Mouse (Mus musculus) liver, postnatal 0 days (tissue): ENCODE data around the gene Cnnm3. TPM values are rescaled to one million over a fixed set of nuclear protein-coding genes. Genes with fewer than 3 reads are reported as not detected.

ENCODE experiments used
- ATAC-seq: fragments of 200-750 bp; cut with Nextera tagmentation; 2 replicates; pipeline ENCODE4 v1.8.0; 2017; ENCODE audit warnings: mild to moderate bottlenecking, moderate library complexity
- DNase-seq: peaks from one replicate; pipeline ENCODE4 v3.0.0-alpha.2; 2016
- H3K27ac ChIP-seq: fragments of 300-500 bp; sonication (generic); 2 replicates; pipeline ENCODE4 v1.5.1; 2014; ENCODE audit warnings: antibody characterized with exemption, moderate library complexity, mild to moderate bottlenecking, low read depth
- H3K27me3 ChIP-seq: fragments of 300-500 bp; sonication (generic); 2 replicates; pipeline ENCODE4 v1.6.1; 2014; ENCODE audit warnings: low read length, control low read depth, mixed read lengths; ENCODE audit not compliant: insufficient read depth
- H3K36me3 ChIP-seq: fragments of 300-500 bp; sonication (generic); replicated peaks from 2 replicates; pipeline ENCODE4 v1.6.1; 2014; ENCODE audit warnings: mild to moderate bottlenecking, control low read depth, low read length, moderate library complexity, mixed read lengths; ENCODE audit not compliant: insufficient read depth
- H3K4me1 ChIP-seq: fragments of 300-500 bp; sonication (generic); 2 replicates; pipeline ENCODE4 v1.6.1; 2014; ENCODE audit warnings: antibody characterized with exemption, mild to moderate bottlenecking, control low read depth; ENCODE audit not compliant: insufficient read depth
- H3K4me2 ChIP-seq: fragments of 300-500 bp; sonication (generic); 2 replicates; pipeline ENCODE4 v1.6.1; 2014; ENCODE audit warnings: low read depth, mild to moderate bottlenecking, low read length, moderate library complexity, mixed read lengths
- H3K4me3 ChIP-seq: fragments of 300-500 bp; sonication (generic); 2 replicates; pipeline ENCODE4 v1.5.1; 2014; ENCODE audit warnings: low read depth, low read length
- H3K9ac ChIP-seq: fragments of 300-500 bp; sonication (generic); replicated peaks from 2 replicates; pipeline ENCODE4 v1.6.1; 2014; ENCODE audit warnings: mild to moderate bottlenecking, moderate library complexity
- H3K9me3 ChIP-seq: fragments of 300-500 bp; sonication (generic); 2 replicates; pipeline ENCODE4 v1.6.1; 2016; ENCODE audit warnings: mild to moderate bottlenecking, control low read depth, low read length, mixed read lengths
- CTCF ChIP-seq: sonication (generic); IDR thresholded peaks from 2 replicates; pipeline ENCODE4 v1.5.1; 2016; ENCODE audit warnings: antibody characterized with exemption, low read depth
- EP300 ChIP-seq: IDR thresholded peaks from 2 replicates; pipeline ENCODE4 v1.6.1; 2016; ENCODE audit warnings: antibody characterized with exemption, low read depth, mild to moderate bottlenecking
- WGBS: fragments of 180-500 bp; shearing (Covaris S2); extraction: QIAGEN DNeasy Blood & Tissue Kit; methylation state at CpG from one replicate; pipeline ENCODE4 v1.1.7; 2014; ENCODE audit not compliant: insufficient replicate concordance; 5-methylcytosine and 5-hydroxymethylcytosine counted together
- polyA plus RNA-seq: library from polyadenylated mRNA; unstranded; fragments of >200 nt; fragmentation: Nextera tagmentation; extraction: Ambion mirVana; gene quantifications from 2 replicates; pipeline ENCODE4 v1.2.1, GENCODE M21; 2015

Gene Cnnm3
- polyA plus RNA-seq, 1 experiment from 2014 or later: 0.92 TPM

DNA sequence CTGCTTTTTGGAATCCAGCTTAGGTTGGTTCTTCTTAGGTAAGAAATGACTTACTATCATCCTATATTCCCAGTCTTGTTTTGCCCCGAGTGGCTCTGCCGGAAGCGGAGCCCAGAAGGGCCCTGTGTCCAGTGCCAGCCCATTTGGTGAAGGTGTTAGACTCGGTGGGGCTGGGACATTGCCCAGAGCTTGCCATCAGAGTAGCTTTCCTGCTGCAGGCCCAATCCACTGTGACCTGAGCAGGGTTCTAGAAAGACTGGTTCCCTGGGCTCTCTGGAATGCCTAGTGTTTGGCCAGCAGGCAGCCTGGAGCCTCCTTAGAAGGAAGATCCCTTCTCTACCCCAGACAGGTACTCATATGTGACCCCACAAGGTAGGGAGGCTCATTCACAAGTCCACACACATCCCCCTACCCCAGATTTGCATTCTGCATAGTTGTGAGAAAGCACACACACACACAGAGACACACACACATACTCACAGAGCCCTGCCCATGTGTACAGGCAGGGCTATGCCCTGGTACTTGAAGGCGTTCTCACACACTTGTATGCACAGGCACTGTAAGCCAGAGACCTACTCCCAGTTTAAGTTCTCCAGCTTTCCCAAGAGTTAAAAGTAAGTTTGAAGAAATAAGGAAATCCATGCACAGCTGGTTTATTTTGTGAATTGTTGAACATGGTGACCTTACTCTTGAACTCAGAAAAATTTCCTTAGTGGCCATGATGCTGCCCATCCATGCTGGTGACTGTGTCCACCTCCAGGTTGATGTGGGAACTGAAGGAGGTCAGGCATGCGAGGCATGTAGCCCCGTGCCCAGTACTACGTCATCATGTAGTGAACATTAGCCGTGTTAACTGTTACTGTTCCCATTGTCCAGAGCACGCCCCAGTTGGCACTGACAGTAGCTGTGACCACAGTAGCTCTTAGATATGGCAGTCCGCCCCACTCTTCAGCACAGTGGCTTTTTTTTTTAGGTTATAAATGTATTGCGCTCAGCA is 31.5 kb upstream of the Cnnm3 start:
- H3K9ac ChIP-seq: no peak overlapping the region

DNA sequence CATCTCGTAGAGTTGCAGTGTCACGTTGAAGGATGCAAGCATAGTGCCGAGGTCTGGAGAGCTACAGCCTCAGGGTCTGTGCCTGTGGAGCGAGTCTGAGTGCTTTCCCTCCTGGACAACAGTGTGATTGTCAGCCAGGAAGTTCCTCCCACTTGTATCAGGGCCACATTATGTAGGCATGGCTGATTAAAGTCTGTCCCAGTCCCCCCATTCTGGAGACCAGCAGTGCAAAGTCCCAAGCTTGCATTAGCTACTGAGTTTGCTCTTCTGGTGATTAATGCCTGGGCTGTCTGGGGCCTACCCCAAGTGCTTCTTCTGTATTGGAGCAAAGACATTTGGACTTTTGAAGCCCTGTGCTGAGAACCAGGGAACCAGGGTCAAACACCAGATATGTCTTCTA is 27.8 kb upstream of the Cnnm3 start:
- no peaks in the 10 kb centered on the region for H3K9me3 ChIP-seq

More for the DNA sequence above, 31.5 kb upstream of the Cnnm3 start:
- no peak overlapping the region for H3K4me2 ChIP-seq
- no peaks in the 10 kb centered on the region for H3K9me3 ChIP-seq
- DNase-seq: no peak
- H3K4me1 ChIP-seq: peaks cover 16% of the 10 kb centered on the region
- no peaks in the 10 kb centered on the region for H3K36me3 ChIP-seq
- no peaks in the 10 kb centered on the region for H3K27me3 ChIP-seq
- no peak for TF ChIP-seq EP300
- TF ChIP-seq CTCF: no peak
- H3K27ac ChIP-seq: no peak overlapping the region
- 85% methylated on average over 12 of the region's 12 CpGs for WGBS
- no peak overlapping the region for H3K4me3 ChIP-seq
- no peak for ATAC-seq

DNA sequence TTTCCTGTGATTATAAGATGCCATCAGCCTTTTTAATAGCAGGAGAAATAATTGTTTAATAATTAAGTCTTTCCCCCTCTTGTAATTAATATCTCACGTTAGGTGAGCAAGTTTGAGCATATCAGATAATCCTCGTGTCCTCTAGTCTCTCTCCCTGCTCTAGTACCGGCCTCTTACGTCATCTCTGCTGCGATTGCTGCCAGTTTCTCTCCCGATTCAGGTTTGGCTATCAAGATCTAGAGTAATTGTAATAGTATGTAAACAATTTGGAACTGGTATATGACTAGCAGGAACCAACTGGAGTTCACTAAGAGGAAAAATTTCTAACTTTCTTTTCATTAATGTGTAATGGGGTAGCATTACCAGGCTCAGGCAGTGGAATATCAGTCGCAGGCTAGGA is 26.6 kb upstream of the Cnnm3 start:
- Histone ChIP-seq H3K36me3 (no peaks in the 10 kb centered on the region), H3K27me3 (no peaks in the 10 kb centered on the region), H3K4me1 (no peaks in the 10 kb centered on the region), H3K9ac (no peak overlapping the region), H3K27ac (no peak overlapping the region), H3K4me3 (no peak overlapping the region), H3K9me3 (no peaks in the 10 kb centered on the region), H3K4me2 (no peak overlapping the region)
- no peak for TF ChIP-seq CTCF
- no peak for TF ChIP-seq EP300
- 67% methylated on average over 7 of the region's 7 CpGs for WGBS
- DNase-seq (no peak), ATAC-seq (no peak)

More for the DNA sequence above, 27.8 kb upstream of the Cnnm3 start:
- Histone ChIP-seq H3K27me3 (no peaks in the 10 kb centered on the region), H3K4me3 (no peak overlapping the region), H3K4me2 (no peak overlapping the region), H3K27ac (no peak overlapping the region), H3K4me1 (no peaks in the 10 kb centered on the region), H3K36me3 (no peaks in the 10 kb centered on the region), H3K9ac (no peak overlapping the region)
- TF ChIP-seq EP300 (no peak), CTCF (no peak)
- DNase-seq (no peak), ATAC-seq (no peak)
- 77% methylated on average over 4 of the region's 4 CpGs for WGBS

DNA sequence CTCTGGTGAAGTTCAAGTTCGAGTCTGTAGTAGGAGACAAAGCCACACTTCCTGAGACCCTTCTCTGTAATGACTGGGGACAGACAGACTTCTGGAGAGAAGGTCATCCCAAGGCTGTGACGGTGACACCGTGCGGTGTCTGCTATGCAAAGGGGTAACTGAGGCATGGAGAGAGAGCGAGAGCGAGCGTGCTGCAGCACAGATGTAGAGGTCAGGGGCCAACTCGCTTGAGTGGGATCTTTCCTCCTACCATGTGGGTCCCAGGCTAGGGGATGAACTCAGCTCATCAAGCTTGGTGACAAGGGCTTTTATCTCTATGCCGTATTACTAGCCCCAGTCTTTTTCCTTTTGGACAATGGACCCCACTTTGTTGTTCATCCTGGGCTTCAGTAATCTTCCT is 24.6 kb upstream of the Cnnm3 start:
- Histone ChIP-seq H3K4me2 (no peak overlapping the region), H3K4me1 (no peaks in the 10 kb centered on the region), H3K36me3 (no peaks in the 10 kb centered on the region), H3K9me3 (no peaks in the 10 kb centered on the region), H3K4me3 (no peak overlapping the region), H3K9ac (no peak overlapping the region), H3K27ac (no peak overlapping the region), H3K27me3 (no peaks in the 10 kb centered on the region)
- 85% methylated on average over 9 of the region's 9 CpGs for WGBS
- no peak for ATAC-seq
- no peak for DNase-seq
- TF ChIP-seq CTCF: no peak
- no peak for TF ChIP-seq EP300

DNA sequence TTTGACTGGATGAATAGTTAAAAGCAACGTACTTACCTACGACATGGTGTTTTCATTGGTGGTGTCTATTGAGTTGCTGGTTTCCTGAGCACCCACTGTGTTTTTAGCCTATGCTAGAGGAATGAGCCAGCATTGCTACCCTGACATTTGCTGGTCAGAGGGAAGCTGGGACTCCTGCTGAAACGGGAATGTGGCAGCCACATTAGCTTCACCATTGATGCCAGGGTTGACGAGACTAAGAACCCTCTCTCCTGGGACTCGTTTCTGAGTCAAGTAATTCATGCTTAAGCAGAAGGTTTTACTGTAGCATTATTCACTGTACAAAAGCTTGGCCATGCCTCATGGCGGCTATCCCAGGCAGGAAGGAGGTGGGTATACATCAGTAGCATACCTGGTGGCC is 22.0 kb upstream of the Cnnm3 start:
- WGBS: 77% methylated on average over 6 of the region's 6 CpGs
- DNase-seq (no peak), ATAC-seq (no peak)
- H3K4me2 ChIP-seq: no peak overlapping the region
- no peak overlapping the region for H3K9ac ChIP-seq
- H3K27me3 ChIP-seq: no peaks in the 10 kb centered on the region
- no peaks in the 10 kb centered on the region for H3K36me3 ChIP-seq
- H3K4me1 ChIP-seq: no peaks in the 10 kb centered on the region
- no peak overlapping the region for H3K27ac ChIP-seq
- TF ChIP-seq CTCF (no peak), EP300 (no peak)
- H3K4me3 ChIP-seq: no peak overlapping the region
- no peaks in the 10 kb centered on the region for H3K9me3 ChIP-seq

DNA sequence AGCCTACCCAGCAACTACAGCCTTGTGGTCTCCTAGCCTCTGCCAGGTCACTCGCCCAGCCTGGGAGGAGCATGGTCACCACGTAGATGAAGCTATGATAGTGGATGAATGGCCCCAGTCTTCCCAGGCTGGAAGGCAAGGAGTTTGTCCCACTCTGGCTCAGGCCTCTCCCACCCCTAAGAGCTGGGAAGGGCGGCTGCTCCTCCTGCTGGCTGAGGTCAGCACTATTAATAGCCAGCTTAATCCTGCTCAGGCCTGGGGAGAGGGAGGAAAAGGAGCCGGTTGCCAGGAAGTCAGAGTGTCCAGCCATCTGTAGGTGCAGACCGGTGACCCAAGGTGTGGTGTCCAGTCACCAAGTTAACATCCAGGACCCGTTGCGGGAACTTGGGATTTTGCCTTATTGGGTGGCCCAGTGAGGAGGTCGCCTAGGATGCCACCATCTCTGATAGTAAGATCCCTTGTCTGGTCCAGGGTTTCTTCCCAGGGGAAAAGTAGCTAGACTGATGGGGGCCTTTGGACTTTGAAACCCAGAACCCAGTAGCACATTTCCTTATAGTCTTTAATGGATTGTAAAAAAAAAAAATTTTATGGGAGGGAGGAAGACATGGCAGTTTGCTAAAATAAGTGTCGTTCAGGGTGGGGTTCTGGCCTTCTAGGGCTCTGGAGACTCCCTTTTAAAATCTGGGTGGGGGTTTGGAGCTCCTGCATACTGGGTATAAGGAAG is 19.1 kb upstream of the Cnnm3 start:
- Histone ChIP-seq H3K4me2 (no peak overlapping the region), H3K27me3 (no peaks in the 10 kb centered on the region), H3K9me3 (no peaks in the 10 kb centered on the region), H3K4me1 (no peaks in the 10 kb centered on the region), H3K4me3 (no peak overlapping the region), H3K9ac (no peak overlapping the region), H3K27ac (no peak overlapping the region), H3K36me3 (no peaks in the 10 kb centered on the region)
- 55% methylated on average over 9 of the region's 9 CpGs for WGBS
- ATAC-seq (no peak), DNase-seq (no peak)
- TF ChIP-seq CTCF: peak; percentile 52
- no peak for TF ChIP-seq EP300
